Mouse (Mus musculus): ENCODE measurements around the gene Map1b. TPM values are rescaled to one million over a fixed set of nuclear protein-coding genes. Genes with fewer than 3 reads are reported as not detected.

Gene Map1b
- total RNA-seq, 2 experiments from 2014 or later = 7.7 to 13.8 TPM

DNA sequence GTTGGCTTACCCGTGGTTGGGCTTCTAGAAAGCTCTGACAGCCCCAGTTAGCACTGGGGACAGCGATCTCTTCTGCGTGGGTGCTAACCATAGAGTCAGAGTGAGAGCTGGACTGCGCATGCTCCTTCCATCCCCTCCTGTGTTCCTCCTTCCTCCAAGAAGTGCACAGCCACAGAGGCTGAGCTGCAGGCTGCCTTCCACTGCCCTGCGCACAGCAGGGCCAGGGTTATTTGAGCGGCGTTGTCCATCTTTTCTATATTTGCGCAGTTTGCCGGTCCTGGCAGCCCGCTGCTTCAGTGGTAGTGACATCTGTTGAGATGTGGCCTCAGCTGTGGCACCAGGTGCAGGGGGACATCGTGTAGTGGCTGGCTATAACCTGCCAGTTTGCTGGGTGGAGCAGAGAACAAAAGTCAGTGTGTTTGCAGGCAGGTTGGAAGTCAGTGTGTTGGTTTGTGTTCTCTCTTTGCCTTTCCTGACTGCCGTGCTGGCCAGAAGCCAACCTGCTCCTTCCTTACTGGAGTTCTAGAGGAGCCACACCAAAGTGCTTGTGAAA lies 118.1 kb downstream of the Map1b start:
- Histone ChIP-seq H3K27ac (peak overlapping the region; percentile 31; the same call in 1 of the 2 replicates), H3K4me3 (no peak overlapping the region)
- peak; percentile 66 for DNase-seq
- TF ChIP-seq CTCF (IDR thresholded peaks at IDR 0.05) = no peak
- intact Hi-C loops (cut with DNase I) = no loop called here

DNA sequence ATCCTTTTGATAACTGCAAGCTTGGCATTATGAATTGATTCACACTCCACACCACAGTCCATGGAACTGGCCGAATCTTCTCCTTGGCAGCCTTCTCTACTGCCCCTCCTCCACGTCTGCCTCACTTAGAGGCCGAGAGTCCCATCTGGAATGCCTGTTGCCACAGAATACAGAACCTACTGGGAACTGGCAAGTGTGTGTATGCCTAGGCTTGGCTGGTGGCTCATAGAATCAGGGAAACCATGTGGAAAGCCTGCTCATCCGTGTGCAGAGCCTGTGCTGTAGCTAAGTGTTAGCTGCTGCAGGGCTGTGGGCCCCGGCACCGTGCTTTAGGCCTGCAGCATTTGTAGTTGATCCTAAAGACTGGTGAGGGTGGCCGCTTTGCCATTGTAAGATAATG lies 119.1 kb downstream of the Map1b start:
- DNase-seq = no peak
- no peak for TF ChIP-seq CTCF (IDR thresholded peaks at IDR 0.05)
- no peak overlapping the region for H3K4me3 ChIP-seq
- intact Hi-C loops (cut with DNase I) = no loop called here
- peak overlapping the region; percentile 31; the same call in 1 of the 2 replicates for H3K27ac ChIP-seq

DNA sequence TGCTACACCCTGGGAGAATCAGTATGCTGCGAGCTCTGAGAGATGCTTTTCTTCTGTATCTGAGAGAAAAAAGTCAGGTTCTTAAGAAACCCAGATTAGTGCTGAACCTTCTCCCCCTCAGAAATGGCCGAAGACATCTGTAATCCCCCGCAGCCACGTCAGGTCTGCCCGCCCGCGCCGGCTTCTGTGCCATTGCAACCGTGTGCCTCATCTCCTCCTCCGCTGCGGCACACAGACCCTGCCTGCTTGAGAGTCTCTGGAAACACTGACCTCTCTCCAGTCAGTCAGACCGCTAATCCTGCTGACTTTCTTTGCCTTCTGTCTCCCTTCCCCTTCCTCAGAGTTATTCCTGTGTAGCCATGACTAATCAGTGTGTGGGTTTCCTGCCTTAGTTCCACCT lies 120.8 kb downstream of the Map1b start:
- H3K4me3 ChIP-seq = no peak overlapping the region
- intact Hi-C loops (cut with DNase I) = no loop called here
- no peak for TF ChIP-seq CTCF (IDR thresholded peaks at IDR 0.05)

DNA sequence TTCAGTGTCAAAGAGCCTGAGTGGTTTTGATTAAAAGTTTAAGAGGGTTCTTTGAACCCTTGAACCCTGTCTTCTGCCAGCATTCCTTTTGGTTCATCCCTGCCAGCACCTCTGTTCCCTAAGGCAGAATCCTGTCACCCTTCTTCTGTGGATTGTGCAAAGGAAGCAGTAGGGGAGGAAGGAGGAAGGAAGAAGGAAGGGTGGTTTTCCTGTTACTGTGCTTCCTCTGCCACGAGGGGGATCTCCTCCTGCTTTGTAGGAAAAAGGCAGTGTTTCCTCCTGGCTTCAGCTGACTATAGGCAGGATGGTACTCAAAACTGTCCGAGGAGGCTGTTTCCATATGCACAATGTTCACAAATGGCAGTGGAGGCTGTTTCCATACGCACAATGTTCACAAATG lies 121.6 kb downstream of the Map1b start:
- intact Hi-C loops (cut with DNase I) = no loop called here
- peak; percentile 31; the same call in 1 of the 2 replicates for TF ChIP-seq CTCF (IDR thresholded peaks at IDR 0.05)
- peak overlapping the region; percentile 12 for H3K27ac ChIP-seq
- no peak overlapping the region for H3K4me3 ChIP-seq
- no peak for DNase-seq

More for the DNA sequence above, 120.8 kb downstream of the Map1b start:
- peak overlapping the region; percentile 32 for H3K27ac ChIP-seq
- no peak for DNase-seq

DNA sequence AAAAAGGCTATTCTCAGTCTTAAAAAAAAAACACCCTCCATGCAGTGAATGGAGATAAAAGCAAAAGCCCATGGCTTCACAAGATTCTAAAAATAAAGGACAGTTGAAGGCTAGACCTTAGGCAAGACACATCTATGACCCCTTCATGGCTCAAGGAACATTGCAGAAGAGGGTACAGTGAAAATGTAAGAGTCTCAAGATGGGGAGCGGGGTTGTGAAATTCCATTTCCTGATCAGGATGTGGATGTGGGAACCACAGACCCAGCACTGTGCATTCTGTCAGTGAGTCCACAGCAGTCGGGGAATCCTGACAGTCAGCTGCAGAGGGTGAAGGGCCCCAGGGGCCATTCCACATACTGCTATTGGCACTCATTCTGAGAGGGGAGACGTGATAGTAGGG lies 123.2 kb downstream of the Map1b start:
- DNase-seq = no peak
- no peak for TF ChIP-seq CTCF (IDR thresholded peaks at IDR 0.05)

DNA sequence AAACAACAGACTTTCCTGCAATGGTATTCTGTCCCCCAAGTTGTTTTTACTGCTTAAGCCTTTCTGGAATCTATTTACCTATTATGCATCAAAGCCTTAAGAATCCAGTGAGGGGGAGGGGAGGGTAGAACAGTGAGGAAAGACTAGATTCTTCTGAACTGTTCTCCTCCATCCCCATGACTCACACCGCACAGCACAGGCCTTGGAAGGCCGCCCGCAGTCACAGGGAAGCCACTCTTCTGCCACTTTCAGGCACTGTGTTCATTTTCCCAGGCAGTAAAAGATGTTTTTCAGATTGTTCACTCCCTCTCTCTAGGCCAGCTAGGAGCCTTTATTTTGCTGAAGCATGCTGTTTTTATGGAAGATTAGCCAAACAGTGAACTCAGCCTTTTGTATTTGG lies 124.9 kb downstream of the Map1b start:
- TF ChIP-seq CTCF (IDR thresholded peaks at IDR 0.05) = no peak
- intact Hi-C loops (cut with DNase I) = no loop called here
- H3K4me3 ChIP-seq = no peak overlapping the region
- peak overlapping the region; percentile 61 for H3K27ac ChIP-seq
- DNase-seq = peak; percentile 83

More for the DNA sequence above, 123.2 kb downstream of the Map1b start:
- H3K27ac ChIP-seq = no peak overlapping the region
- intact Hi-C loops (cut with DNase I) = no loop called here
- H3K4me3 ChIP-seq = no peak overlapping the region

DNA sequence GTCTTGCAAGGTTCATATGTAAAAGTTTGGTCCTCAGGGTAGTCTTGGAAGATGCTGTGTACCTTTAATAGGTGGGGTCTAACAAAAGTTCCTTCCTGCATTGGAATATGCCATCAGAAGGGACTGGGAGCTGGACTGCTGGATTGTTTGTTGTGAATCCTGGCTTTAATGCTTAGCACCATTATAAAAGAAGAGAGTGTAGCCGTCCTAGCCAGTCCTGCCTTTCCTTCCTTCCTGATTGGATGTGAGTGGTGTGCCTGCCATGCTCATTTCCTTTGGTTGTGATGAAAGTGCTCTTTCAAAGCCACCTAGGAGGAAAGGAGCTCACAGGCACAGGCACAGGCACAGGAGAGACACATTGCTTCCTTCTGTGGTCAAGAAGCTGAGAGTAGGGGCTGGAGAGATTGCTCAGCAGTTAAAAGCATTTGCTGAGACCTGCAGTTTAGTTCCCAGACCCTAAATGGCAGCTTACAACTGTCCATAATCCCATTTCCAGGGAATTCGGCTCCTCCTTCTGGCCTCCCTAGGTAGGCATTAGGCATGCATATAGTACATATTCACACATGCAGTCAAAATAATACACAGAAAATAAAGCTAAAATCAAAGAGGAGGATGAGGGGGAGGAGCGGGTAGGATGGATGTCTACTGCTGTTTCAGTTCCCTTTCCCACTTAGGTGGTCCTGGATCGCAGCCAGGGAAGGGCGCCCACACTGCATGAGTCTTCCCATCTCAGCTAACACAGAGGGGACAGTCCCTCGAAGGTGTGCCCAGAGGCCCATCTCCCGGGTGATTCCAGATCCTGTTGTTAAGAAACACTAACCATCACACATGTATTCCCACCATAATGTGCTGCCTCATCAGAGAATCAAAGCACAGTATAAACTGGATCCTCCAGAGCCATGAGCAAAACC lies 128.2 kb downstream of the Map1b start:
- intact Hi-C loops (cut with DNase I) = no loop called here
- Histone ChIP-seq H3K27ac (peak overlapping the region; percentile 31; the same call in 1 of the 2 replicates), H3K4me3 (no peak overlapping the region)
- DNase-seq = no peak
- no peak for TF ChIP-seq CTCF (IDR thresholded peaks at IDR 0.05)

DNA sequence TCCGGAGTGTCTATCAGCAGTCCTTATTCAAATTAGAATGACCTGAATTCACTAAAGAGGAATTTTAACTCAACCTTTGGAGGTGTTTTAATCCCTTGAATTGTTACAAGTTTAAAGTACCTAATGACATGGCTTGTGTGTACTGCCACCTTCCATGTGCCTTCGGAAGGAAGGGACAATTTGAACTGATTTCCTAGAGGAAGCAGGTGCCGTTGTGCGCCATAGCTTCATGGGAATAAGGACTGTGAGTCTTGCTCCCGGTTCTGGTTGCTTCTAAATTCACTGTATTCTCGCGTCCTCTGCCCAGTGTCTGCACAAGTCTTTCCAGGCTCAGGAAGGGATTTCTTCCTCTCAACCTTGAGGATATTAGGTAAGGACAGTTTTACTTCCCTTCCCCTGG lies 130.0 kb downstream of the Map1b start:
- peak overlapping the region; percentile 29 for H3K4me3 ChIP-seq
- no peak for TF ChIP-seq CTCF (IDR thresholded peaks at IDR 0.05)
- no peak for DNase-seq
- no peak overlapping the region; the same call in 1 of the 2 replicates for H3K27ac ChIP-seq
- intact Hi-C loops (cut with DNase I) = no loop called here

DNA sequence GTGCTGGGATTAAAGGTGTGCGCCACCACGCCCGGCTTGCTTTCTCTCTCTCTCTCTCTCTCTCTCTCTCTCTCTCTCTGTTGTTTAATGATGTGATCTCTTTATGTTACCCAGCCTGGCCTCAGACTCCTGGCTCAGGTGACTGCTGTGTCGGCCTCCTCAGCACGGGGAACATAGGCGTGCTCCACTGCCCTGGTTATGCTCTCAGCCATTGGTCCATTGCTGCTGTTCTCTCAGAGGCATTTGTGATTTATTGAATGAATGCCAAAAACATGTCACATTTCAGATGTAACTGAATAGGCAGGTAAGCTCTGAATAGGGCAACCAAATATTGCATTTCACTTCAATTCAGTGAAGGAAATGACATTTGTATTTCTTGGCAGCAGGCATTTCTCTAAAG lies 130.4 kb downstream of the Map1b start:
- no peak for TF ChIP-seq CTCF (IDR thresholded peaks at IDR 0.05)
- Histone ChIP-seq H3K4me3 (no peak overlapping the region), H3K27ac (no peak overlapping the region)
- intact Hi-C loops (cut with DNase I) = no loop called here
- DNase-seq = no peak

DNA sequence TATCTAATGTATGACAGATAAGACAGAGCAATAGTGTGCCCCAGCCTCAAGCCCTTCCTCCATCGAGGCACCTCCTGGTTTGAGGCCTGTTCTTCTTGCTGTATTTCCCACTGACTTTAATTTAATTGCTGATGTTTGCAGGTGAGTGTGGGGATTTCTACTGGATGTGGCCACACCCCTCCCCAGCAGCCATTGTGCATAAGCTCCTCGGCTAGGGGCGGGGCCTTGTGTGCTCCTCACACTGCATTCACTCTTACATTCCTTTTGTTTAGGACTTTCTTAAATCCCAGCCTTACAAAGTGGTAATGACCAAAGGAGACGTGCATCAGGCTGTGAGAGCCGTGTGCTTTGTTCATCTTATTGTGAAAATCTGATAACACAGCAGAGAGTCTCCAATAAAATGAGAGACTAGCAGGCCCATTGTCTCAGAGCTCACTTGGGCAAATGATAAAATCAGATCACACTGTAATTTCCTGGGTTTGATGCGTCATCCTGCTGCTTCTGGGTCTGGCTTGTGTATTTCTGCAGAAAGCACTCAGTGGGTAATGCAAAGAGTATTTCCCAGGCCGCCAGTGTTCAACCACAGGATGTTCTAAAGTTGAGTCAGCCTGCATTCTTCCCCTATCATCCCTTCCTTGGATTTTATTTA lies 131.7 kb downstream of the Map1b start:
- no peak overlapping the region for H3K4me3 ChIP-seq
- H3K27ac ChIP-seq = 0 out of 2 replicates have a peak overlapping the region, but pooled peaks have one; percentile 16
- intact Hi-C loops (cut with DNase I) = no loop called here
- no peak for TF ChIP-seq CTCF (IDR thresholded peaks at IDR 0.05)
- DNase-seq = no peak

DNA sequence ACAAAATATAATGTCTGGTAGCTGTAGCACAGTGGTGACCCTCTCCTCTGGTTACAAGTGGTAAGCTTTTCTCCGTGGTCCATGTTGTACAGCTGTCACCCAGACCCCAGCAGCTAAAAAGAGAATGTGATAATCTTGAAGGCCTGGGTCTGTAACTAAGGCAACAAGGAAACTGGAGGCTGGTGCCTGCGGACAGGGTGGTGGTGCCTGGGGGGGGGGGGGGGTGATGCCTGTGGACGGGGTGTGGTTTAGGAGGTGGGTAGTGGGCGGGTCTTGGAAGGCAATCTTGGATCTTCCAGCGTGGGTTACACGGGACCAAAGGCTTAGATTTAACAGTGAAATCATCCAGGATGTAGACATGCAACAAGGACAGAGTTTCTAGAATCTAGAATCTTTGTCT lies 134.0 kb downstream of the Map1b start:
- Histone ChIP-seq H3K4me3 (no peak overlapping the region), H3K27ac (no peak overlapping the region)
- no peak for TF ChIP-seq CTCF (IDR thresholded peaks at IDR 0.05)
- no peak for DNase-seq
- intact Hi-C loops (cut with DNase I) = no loop called here

DNA sequence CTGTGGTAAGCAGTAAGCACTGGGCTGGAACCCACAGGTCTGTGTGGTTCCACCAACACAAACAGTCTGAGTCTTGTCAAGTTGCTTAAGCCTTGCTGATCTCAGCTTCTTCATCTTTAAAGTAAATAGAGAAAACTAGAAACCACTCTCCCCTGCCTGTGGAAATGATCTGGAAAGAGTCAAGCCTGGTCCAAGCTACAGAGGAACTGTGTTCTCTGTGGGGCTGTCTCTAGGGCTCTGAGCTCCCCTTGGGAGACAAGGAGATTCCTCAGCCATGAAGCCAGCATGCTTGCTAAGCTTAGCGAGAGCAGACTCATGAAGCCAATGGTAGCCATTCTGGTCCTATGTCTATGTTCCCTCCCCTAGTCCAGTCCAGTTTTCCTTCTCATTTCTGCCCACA lies 138.1 kb downstream of the Map1b start:
- Histone ChIP-seq H3K4me3 (no peak overlapping the region), H3K27ac (no peak overlapping the region)
- DNase-seq = no peak
- no peak for TF ChIP-seq CTCF (IDR thresholded peaks at IDR 0.05)
- intact Hi-C loops (cut with DNase I) = loop anchor here (5.0 kb wide), 2 partner anchors 134 to 459 kb away; no protein-coding TSS in a partner anchor

DNA sequence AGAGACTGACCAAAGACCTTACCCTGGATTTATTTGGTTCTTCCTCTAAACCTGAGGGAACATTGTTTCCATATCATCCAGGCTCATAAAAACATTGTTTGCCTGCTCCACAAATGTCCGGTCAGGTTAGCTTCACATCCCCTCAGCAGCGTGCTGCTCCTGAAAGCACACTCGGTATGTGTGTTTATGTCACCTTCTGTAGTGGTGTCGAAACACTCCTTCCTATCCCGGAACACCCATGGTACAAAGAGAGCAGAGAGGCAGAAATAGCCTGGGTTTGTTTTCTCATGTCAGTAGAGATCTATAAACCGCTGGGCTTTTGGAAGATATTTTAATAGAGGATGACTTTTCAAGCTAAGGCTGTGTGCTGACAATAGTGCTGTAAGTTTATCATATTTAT lies 139.3 kb downstream of the Map1b start:
- no peak for TF ChIP-seq CTCF (IDR thresholded peaks at IDR 0.05)
- intact Hi-C loops (cut with DNase I) = loop anchor here (5.0 kb wide), 2 partner anchors 135 to 460 kb away; no protein-coding TSS in a partner anchor

More for the DNA sequence above, 139.3 kb downstream of the Map1b start:
- no peak for DNase-seq
- H3K4me3 ChIP-seq = no peak overlapping the region
- no peak overlapping the region for H3K27ac ChIP-seq
